Mouse (Mus musculus): Measurements from ENCODE around the gene Cdc37.

The Cdc37 gene

DNA sequence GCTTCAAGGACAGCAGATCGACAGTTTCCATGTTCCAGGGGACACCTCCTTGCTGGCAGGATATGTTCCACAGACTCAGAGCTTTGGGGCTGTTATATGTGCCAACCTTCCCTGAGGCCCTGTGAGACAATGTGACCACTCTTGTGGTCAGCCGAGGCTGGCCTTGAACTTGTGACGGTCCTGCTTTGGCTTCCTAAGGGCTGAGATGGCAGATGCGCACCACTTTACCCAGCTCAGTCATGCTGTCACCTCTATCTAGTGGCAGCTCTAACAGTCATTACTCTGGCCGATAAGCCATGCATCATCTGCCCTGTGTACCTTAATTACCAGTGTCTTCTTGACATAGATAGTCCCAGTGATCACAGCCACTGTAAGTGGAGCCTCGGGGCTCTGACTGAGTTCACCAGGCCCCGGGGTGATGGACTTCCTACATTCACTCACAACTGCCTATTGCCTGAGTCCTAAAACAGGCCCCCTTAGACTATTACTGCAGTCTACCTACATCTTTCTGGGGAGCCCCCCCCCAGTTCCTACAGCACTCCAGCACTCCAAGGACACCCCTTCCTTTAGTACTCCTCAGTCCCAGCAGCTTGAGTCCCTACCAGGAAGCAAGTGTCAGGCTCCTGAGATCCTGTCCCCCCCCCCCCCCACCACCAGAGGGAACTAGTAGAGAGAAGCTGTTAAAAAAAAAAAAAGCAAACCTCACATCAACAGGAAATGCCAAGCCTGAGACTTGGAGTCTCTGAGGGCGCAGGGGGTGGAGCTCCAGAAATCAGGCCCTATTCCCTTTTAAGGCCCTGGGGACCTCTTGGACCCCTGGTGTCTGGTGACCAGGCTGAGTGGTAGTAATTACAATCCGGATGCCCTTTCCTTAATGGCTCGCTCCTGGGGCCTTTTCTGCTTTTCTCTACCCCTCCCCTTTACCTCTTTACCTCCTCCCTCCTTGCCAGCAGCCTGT is 17.6 kb upstream of the Cdc37 start:
- no peak for DNase-seq (ENCODE audit: low spot score)

DNA sequence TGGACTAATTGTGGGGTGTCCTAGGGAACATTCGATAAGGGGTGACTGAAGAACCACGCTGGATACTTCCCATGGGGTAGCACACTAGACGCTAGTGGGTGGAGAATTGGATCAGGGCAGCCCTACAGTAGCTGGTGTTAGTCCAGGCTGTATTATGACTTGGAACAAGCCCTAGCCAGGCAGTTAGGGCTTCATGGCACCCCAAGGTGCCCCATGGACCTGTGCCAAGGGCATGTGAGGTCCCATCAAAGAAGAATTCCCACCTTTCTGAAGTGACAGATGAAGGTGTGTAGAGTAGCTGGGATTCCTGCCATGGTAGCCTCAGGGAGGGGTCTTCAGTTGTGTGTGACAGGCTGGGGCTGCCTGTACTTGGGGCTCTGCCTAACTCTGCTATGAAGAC is 16.7 kb upstream of the Cdc37 start:
- no peak for DNase-seq (ENCODE audit: low spot score)

DNA sequence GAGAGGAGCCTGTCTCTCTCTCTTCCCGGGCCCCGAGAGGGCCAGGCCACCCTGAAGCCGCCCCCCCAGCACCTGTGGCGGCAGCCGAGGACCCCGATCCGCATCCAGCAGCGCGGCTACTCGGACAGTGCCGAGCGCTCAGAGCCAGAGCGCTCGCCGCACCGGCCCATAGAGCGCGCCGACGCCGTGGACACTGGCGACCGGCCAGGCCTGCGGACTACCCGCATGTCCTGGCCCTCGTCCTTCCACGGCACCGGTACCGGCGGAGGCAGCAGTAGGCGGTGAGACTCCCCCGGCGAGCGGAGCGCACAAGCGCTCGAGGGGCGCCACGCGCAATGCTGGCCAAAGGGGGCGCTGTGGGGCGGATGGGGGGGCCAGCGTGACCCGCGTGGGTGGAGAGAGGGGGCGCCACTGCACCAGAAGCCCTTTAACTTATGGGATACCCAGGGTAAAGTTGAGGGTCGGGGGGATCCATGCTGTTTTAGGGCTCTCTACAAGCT is 16.2 kb upstream of the Cdc37 start:
- DNase-seq (ENCODE audit: low spot score) = no peak

DNA sequence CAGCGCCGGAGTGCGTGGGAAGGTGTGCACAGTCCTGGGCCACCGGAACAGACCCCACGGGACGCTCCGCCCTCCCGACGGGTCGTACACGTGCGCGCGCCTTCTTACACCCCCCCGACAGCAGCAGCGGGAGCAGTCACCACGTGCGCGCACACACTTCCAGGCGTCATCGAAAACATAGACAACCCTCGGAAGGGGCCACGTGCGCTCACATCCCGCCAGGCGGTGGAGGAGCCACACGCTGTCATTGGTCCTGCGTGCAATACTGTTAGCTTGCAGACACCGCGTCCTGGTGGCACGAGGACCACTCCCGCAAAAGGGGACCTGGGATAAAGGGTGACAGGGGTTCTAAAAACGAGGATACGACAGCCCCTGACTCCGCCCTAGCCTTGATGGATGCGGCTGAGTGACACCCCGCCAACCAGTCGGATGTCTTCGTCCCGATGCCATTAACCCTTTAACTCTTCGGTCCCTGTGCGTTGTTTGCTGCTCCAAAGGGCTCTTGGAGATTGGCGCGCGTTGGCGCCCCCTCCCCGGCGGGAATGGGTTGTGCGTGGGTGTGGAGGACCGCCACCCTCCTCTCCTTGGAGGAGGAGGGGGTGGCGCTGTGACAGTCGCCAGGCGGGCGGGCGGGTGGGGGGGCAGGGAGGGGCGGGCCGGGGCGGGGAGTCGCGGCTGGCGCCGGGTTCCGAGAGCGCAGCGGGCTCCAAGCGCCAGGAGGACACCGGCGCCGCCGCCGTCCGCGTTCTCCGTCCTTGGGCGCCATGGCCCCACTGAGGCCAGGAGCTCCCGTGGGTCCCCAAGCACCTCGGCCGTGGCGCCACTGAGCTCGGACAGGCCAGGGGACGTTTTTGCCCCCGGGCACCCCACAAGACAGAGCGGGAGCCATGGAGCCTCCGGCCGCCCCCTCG is 15.5 kb upstream of the Cdc37 start, which contains the start of gene Pde4a:
Gene Pde4a, plus strand, starts transcription at position 674 of the 911 bp plus-strand sequence.
- DNase-seq (ENCODE audit: low spot score) = no peak

DNA sequence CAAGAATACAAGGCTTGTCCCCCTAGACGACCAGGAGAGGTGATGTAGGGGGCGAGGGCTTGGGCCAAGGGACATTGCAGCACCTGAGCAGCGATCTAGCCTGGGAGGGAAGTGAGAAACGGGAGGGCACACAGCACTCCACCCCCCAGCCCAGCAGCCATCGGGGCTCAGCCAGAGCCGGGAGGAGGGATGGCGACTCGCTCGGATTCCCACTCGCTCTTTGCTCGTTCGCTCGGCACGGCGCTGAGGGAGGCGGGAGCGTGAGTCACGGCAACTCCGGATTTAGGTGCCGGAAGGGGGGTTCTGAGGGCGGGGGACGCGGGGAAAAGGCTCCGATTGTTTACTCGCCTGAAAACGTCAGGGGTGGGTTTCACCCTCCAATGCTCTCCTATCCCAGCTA is 14.3 kb upstream of the Cdc37 start:
- no peak for DNase-seq (ENCODE audit: low spot score)

DNA sequence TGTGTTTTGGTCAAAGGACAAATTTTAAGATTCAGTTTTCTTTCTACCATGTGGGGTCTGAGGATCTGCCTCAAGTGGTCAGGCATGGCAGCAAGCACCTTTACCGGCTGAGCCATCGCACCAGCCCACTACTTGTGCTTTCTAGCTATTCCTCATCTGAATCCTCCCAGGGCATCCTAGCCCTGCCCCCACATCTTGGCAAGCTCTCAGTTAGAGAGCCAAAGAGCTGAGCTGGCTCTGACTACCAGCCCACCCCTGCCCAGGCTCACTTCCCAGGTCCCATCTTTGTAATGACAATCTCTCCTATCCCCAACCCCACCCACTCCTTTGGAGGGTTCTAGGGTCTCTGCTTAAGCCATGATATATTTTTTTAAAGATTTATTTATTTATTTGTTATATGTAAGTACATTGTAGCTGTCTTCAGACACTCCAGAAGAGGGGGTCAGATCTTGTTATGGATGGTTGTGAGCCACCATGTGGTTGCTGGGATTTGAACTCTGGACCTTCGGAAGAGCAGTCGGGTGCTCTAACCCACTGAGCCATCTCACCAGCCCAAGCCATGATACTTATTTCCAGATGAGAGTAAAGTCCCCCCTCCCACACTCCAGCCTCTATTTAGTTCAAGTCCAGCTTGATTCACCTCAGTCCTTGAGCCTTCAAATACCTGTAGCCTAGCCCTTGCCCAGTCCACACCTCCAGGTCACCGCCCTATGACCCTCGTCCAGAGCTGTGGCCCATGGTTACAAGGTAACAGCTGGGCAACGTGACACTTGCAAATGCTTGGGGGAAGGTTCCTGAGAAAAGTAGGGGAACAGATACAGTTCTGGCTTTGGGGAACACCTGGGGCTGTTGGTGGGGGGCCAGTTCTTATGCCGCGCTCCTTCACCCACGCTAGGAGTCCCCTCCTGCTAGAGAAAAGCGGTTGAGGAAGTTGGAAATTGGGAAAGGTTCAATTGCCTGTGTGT is 13.6 kb upstream of the Cdc37 start:
- DNase-seq (ENCODE audit: low spot score) = no peak

DNA sequence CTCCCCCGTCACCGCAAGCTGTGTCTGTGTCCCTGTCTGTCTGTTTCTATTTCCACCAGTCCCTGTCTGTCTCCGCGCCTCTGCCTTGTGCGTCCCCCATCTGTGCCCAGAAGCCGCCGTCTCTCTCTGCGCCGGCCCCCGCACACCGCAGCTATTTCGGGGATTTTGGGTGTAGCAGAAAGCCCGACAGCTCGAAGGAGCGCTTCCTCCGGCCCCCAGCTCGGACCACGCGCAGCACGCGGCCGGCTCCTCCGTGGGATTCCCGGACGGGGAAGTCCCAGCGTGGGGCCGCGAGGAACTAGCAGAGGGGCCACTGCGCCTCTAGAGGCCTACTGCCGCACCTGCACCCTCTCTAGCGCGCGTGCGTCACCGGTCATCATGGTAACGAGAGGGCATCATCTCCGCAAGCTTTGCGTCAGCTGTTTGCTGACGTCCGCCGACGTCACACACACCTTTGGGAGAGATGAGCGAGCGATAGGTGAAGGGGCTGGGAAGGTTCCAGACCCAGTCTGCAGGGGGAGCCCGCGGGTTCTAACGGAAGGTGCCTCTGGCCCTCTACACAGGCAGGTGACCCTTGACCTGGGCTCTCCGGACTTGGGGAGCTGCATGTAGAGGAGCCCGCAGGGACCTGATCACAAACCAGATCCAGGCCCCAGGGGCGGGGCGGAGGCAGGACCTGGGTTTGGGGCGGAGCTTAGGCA is 11.6 kb upstream of the Cdc37 start:
- DNase-seq (ENCODE audit: low spot score) = peak; percentile 79

DNA sequence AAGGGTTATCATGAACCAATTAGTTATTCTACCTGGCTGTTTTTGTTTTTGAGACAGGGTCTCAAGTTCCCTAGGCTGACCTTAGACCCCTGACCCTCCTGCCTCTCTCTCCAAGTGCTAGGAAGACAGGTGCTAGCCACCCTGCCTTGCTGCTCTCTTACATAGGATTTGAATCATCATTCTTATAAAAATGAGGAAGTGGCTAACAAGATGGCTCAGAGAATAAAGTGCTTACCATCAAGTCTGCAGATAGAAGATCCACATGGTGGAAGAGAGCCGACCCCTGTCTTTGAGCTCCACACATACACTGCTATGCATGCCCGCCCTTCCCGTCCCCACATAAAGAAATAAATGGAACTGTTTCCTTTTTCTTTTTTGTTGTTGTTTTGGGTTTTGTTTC is 5.0 kb upstream of the Cdc37 start:
- no peak for DNase-seq (ENCODE audit: low spot score)

DNA sequence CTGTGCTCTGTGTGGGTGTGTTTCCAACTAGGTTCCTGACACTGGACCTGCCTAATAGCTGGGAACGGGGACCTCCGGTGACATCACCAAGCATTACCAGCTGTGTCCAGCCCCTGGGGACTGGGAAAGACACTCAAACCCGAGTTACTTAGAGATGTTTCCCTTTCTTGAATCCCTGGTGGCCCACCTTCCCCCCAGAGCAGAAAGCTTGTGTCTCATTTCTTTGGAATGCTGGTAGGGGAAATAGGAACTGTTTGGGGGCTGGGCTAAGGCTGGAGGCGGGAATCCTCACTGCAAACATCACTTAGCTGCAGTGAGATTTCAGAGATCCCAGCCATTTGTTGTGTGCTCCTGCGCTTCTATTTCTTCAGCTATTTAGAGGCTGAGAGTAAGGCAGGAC is 4.1 kb upstream of the Cdc37 start:
- no peak for DNase-seq (ENCODE audit: low spot score)

DNA sequence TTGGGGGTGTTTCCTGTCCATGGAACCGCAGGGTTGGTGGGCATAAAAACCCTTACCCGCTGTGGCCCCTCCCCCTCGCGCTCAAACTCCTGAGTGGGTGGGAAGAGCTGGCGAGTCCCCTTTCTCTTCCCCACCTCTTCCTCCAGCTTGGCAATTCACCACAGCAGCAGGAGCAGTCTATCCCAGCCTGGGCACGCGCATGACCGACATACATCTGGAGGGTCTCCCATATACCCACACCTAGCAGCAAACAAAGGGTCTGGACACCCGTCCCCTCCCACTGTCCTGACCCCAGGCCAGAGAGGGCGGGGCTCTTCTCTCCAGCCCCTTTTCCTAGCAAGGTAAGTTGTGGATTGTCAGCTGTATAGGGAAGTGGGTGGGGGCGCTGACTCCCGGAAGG is 3.5 kb upstream of the Cdc37 start:
- DNase-seq (ENCODE audit: low spot score) = no peak

DNA sequence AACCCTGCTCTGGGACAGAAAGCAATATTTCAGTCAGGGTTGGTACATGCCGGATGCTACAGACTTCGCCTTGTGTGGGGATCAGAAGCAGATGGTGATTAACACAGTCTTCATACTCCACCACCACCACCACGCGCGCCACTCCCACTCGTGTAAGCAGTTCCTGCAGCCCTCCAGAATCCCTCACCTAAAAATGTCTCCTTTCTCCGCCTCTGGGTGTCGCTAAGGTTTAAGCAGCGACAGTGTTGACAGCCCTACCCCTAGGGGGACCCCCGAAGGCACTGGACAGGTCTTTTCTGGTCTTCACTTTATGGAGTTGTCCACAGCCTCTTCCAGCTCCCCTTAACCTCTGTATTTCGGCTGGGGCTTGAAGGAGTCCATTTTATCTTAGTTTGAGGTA is 2.9 kb upstream of the Cdc37 start:
- DNase-seq (ENCODE audit: low spot score) = no peak

DNA sequence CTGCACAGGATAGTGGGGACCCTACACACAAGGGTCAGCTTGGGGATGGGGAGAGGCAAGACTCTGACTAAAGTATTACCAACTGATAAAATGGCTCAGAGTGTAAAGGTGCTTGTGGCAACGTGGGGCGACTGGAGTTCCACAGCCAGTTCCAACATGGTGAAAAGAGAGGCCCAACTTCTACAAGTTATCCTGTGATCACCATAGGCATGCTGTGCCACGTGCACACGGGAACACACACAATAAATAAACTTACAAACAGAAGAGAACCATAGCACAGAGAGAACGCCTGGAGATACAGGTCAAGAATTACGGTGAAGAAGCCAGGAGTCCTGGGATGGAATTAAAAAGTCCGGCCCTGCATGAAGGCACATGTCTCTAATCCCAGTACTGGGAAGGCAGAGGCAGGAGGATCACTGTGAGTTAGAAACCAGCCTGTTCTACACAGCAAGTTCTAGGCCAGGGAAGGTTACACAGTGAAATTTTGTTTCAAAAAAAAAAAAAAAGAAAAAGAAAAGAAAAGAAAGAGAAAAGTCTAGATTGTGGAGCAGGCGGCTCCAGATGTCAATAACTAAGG is 617 bp downstream of the Cdc37 start:
- no peak for DNase-seq (ENCODE audit: low spot score)

DNA sequence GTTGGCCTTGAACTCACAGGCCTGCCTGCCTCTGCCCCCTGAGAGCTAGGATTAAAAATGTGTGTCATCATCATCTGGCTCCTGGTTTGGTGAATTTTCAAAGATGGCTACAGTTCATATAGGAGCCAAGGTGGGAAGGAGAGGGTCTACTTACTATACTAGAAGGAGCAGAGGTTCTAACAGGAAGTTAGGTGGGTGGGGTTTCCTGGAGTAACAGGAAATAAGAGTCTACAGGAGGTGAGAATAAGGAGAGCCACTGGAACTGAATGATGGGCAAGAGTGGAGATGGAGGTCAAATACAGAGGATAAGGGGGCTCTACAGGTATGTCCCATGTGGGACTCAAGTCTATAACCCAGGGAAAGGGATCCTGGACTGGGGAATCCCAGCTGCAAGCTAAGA is 1.4 kb downstream of the Cdc37 start:
- no peak for DNase-seq (ENCODE audit: low spot score)

DNA sequence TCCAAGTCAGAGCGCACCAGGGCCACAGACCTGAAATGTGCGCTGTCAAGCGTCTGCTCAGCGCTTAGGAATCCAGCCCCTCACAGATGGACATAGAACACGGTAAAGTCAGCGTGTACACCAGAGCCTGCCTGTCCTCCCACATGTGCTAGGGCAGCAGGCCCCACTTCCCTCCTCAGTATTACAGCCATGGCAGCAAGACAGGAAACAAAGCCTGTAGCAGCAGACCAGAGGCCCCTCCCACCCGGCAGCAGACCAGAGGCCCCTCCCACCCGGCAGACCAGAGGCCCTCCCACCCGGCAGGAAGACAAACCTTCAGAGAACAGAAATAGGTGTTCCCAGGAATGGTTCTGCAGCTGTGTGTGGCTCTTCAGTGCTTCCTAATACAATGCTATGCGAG is 3.1 kb downstream of the Cdc37 start:
- no peak for DNase-seq (ENCODE audit: low spot score)

DNA sequence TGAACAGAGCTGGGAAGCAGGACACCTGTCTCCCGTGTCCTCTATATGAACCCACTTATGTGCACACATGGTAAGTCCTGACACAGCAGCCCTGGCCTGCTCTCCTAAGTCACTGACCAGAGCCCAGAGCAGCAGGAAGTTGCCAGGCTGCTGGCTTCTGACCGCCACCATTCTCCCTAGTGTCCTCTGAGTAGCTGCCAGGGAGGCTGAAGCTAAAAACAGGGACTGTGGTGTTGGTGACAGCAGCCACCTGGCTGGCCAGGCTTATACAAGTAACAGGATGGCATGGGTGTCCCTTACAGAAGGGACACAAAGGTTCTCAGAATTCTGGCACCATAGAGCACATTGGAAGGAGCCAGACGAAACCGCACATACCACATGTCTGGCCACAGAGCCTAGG is 4.4 kb downstream of the Cdc37 start:
- no peak for DNase-seq (ENCODE audit: low spot score)

DNA sequence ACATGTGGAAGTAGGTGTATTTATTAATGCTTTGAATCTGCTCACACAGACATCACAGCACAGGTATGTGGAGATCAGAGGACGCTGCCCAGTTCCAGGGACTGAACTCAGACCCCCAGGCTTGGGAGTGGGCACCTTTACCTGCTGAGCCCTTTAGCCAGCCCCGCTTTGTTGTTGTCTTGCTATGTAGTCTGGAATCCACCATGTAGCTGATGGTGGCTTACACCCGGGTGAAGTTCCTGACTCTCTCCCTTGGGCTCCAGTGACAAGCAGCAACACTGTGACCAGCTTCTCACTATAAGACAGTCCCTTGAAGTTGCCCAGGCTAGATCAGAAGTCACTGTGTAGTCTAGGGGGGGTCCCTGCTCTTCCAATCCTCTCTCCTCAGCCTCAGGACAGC is 5.4 kb downstream of the Cdc37 start:
- no peak for DNase-seq (ENCODE audit: low spot score)

DNA sequence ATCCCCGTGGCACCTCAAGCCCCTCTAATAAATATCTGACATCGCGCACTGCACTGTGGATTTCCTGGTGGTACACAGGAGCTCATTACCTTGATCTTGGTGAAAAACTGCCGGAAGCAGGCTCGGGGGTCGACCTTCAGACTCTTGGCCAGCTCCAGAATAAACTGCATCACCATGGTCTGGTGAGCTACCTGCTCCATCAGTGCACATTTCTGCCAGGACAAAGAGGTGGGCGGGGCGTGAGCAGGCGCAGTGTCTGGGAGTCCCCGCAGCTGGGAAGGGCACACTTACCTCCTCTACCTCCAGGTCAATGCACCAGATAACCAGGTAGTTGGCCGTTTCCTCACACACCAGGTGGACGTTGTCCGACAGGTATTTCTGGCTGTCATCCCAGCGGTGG is 7.9 kb downstream of the Cdc37 start:
- no peak for DNase-seq (ENCODE audit: low spot score)

DNA sequence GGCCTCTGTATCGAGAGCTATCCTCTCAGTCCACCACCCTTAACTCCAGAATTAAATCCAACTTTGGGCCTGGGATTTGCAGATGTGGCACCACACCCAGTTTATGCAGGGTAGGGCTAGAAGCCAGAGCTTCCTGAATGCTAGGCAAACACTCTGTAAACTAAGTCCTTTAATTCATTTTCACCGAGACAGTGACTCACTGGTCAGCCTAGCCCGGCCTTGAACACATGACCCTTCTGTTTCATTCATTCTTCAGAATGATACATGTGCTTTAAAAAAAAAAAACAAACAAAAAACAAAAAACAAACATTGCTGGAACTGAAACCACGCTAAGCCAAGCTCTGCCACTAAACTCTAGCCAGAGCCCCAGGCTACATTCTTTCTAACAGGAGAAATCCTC is 11.4 kb downstream of the Cdc37 start:
- DNase-seq (ENCODE audit: low spot score) = no peak

DNA sequence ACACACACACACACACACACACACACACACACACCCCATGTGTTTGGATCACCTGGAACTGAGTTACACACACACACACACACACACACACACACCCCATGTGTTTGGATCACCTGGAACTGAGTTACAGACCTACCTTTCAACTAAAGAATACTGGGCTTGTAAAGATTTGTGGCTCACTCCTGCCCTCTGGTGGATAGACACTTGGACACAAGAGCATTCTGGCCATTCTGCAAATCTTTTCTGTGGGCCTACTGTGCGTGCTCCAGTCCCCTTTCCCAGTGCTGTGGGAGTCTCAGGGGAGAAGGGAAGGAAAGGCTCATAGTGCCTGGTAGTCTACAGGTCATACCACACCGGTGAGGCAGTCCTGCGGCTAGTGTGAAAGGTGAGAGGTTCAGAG is 12.6 kb downstream of the Cdc37 start:
- peak; percentile 77 for DNase-seq (ENCODE audit: low spot score)

DNA sequence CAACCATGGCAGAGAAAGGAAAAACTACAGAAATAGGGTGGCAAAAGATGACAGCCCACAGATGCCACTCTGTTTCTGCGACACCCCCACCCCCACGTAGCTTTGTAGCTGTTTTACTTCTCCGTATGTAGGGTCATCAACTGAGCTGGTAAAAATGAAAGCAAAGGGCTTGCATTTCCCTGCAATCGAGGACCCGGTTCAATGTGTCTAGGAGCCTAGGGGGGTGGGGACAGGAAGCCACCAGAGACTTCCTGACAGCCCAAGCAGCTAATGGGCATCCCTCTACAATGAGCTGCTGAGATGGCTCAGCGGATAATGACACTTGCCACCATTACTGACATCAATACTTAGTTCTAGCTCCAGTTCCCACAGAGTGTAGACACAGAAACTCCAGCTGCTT is 13.4 kb downstream of the Cdc37 start:
- DNase-seq (ENCODE audit: low spot score) = no peak

DNA sequence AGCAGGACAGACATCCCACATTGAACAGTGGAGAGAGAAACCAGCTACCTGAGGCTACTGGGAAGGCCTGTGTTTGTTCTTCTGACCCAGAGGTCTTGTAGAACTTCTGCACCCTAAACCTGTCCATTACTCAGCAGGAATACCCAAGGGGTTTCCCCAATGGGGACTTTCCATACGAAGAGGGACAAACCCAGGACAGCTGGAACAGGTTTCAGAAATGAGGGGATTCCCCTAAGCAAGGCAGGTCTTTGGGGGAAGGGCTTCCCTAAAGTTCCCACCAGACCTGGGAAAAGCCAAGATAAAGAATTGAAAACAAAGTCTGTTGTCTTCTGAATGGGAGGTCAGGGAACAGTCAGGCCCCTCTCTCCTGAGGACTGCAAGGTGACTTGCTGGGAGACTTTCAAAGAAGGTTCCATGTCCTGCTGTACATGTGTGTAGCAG is 13.8 kb downstream of the Cdc37 start:
- no peak for DNase-seq (ENCODE audit: low spot score)
